Mouse (Mus musculus): ENCODE data around the gene Ubr2. TPM values are rescaled to one million over a fixed set of nuclear protein-coding genes. Genes with fewer than 3 reads are reported as not detected.

The Ubr2 gene
- polyA plus RNA-seq, 1 experiment from 2014 or later: 12.6 TPM

- ATAC-seq: no peak
- peaks cover 18% of the 10 kb centered on the region for H3K36me3 ChIP-seq (ENCODE audit: control insufficient read depth, insufficient read depth, low read length)
- no peak overlapping the region for H3K27ac ChIP-seq (ENCODE audit: low read depth, low read length)
- H3K9me3 ChIP-seq (ENCODE audit: control insufficient read depth, low read length): no peaks in the 10 kb centered on the region
- WGBS: 84% methylated on average over 10 of the region's 10 CpGs
- H3K9ac ChIP-seq (ENCODE audit: low read depth, low read length): no peak overlapping the region
- no peak overlapping the region for H3K4me2 ChIP-seq (ENCODE audit: low read length)
- H3K4me3 ChIP-seq (ENCODE audit: low read length): no peak overlapping the region
- H3K4me1 ChIP-seq (ENCODE audit: control insufficient read depth, insufficient read depth, low read depth, low read length): no peaks in the 10 kb centered on the region
- no peaks in the 10 kb centered on the region for H3K27me3 ChIP-seq (replicated peaks; ENCODE audit: control insufficient read depth, insufficient read depth, low read length)
Measured at GRCm38 (mm10) chr17:46994641-46995398, 15.5 kb downstream of the Ubr2 start.

DNA sequence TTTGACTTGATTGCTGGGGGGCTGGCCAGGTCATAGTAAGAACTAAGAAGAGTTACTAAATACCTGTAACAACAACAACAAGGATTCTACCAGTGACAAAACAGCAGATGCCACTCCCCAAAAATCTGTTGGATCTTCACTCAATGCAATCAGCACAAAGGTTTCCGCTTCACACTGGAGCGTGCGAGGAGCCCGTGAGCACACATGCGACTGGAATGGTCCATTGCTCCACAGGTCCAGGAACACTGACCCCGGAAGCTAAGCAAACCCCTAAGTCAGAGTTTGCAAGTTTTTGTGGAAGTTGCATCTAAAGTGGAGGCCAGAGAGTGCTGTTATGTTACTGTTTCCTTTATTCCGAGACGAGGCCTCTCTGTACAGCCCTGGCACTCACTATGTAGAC is 16.7 kb downstream of the Ubr2 start:
- Histone ChIP-seq H3K36me3 (ENCODE audit: control insufficient read depth, insufficient read depth, low read length) (peaks cover 15% of the 10 kb centered on the region), H3K9ac (ENCODE audit: low read depth, low read length) (no peak overlapping the region), H3K27ac (ENCODE audit: low read depth, low read length) (no peak overlapping the region), H3K9me3 (ENCODE audit: control insufficient read depth, low read length) (no peaks in the 10 kb centered on the region), H3K4me3 (ENCODE audit: low read length) (no peak overlapping the region), H3K4me1 (ENCODE audit: control insufficient read depth, insufficient read depth, low read depth, low read length) (no peaks in the 10 kb centered on the region), H3K27me3 (replicated peaks; ENCODE audit: control insufficient read depth, insufficient read depth, low read length) (no peaks in the 10 kb centered on the region), H3K4me2 (ENCODE audit: low read length) (no peak overlapping the region)
- 91% methylated on average over 8 of the region's 8 CpGs for WGBS
- no peak for ATAC-seq

GRCm38 (mm10) chr17:46987631-46988030 is 22.7 kb downstream of the Ubr2 start:
- H3K4me3 ChIP-seq (ENCODE audit: low read length): no peak overlapping the region
- H3K9me3 ChIP-seq (ENCODE audit: control insufficient read depth, low read length): no peaks in the 10 kb centered on the region
- no peak overlapping the region for H3K4me2 ChIP-seq (ENCODE audit: low read length)
- peaks cover 45% of the 10 kb centered on the region for H3K36me3 ChIP-seq (ENCODE audit: control insufficient read depth, insufficient read depth, low read length)
- no peaks in the 10 kb centered on the region for H3K27me3 ChIP-seq (replicated peaks; ENCODE audit: control insufficient read depth, insufficient read depth, low read length)
- no peaks in the 10 kb centered on the region for H3K4me1 ChIP-seq (ENCODE audit: control insufficient read depth, insufficient read depth, low read depth, low read length)
- no peak for ATAC-seq
- H3K9ac ChIP-seq (ENCODE audit: low read depth, low read length): no peak overlapping the region
- H3K27ac ChIP-seq (ENCODE audit: low read depth, low read length): no peak overlapping the region
- 68% methylated on average over 3 of the region's 3 CpGs for WGBS

GRCm38 (mm10) chr17:46980050-46980449 is 30.3 kb downstream of the Ubr2 start:
- no peak overlapping the region for H3K4me2 ChIP-seq (ENCODE audit: low read length)
- ATAC-seq: no peak
- no peaks in the 10 kb centered on the region for H3K9me3 ChIP-seq (ENCODE audit: control insufficient read depth, low read length)
- no peaks in the 10 kb centered on the region for H3K4me1 ChIP-seq (ENCODE audit: control insufficient read depth, insufficient read depth, low read depth, low read length)
- H3K36me3 ChIP-seq (ENCODE audit: control insufficient read depth, insufficient read depth, low read length): peaks cover 54% of the 10 kb centered on the region
- no peaks in the 10 kb centered on the region for H3K27me3 ChIP-seq (replicated peaks; ENCODE audit: control insufficient read depth, insufficient read depth, low read length)
- no peak overlapping the region for H3K9ac ChIP-seq (ENCODE audit: low read depth, low read length)
- no peak overlapping the region for H3K4me3 ChIP-seq (ENCODE audit: low read length)
- 96% methylated on average over 6 of the region's 6 CpGs for WGBS
- H3K27ac ChIP-seq (ENCODE audit: low read depth, low read length): no peak overlapping the region

- H3K4me1 ChIP-seq (ENCODE audit: control insufficient read depth, insufficient read depth, low read depth, low read length): no peaks in the 10 kb centered on the region
- H3K36me3 ChIP-seq (ENCODE audit: control insufficient read depth, insufficient read depth, low read length): peaks cover 51% of the 10 kb centered on the region
- WGBS: 66% methylated on average over 3 of the region's 3 CpGs
- no peak for ATAC-seq
- H3K9ac ChIP-seq (ENCODE audit: low read depth, low read length): no peak overlapping the region
- H3K9me3 ChIP-seq (ENCODE audit: control insufficient read depth, low read length): no peaks in the 10 kb centered on the region
- no peak overlapping the region for H3K4me2 ChIP-seq (ENCODE audit: low read length)
- no peaks in the 10 kb centered on the region for H3K27me3 ChIP-seq (replicated peaks; ENCODE audit: control insufficient read depth, insufficient read depth, low read length)
- no peak overlapping the region for H3K27ac ChIP-seq (ENCODE audit: low read depth, low read length)
- no peak overlapping the region for H3K4me3 ChIP-seq (ENCODE audit: low read length)
Measured at GRCm38 (mm10) chr17:46975183-46975582, 35.2 kb downstream of the Ubr2 start.

- ATAC-seq: no peak
Measured at GRCm38 (mm10) chr17:46972603-46973002, 37.8 kb downstream of the Ubr2 start.

DNA sequence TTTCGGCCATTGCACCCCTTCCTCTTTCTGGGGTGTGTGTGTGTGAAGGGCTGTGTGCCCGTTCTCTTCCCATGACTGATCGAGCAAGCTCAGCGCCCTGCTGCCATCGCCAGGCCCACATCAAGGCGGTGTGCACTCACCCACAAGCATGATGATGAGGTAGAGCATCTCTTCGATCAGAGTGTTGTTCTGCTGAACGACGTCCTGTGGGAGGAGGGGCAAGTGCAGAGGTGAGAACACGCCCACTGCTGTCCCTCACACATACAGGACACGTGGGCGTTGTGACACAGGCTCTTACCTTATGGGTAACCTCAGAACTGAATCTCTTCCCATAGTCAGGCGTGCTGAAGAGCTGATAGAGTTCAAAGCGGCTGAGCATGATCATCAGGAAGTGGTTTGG is 43.5 kb downstream of the Ubr2 start:
- Histone ChIP-seq H3K4me3 (ENCODE audit: low read length) (no peak overlapping the region), H3K4me1 (ENCODE audit: control insufficient read depth, insufficient read depth, low read depth, low read length) (no peaks in the 10 kb centered on the region), H3K36me3 (ENCODE audit: control insufficient read depth, insufficient read depth, low read length) (peaks cover 67% of the 10 kb centered on the region), H3K27ac (ENCODE audit: low read depth, low read length) (no peak overlapping the region), H3K9me3 (ENCODE audit: control insufficient read depth, low read length) (no peaks in the 10 kb centered on the region), H3K4me2 (ENCODE audit: low read length) (no peak overlapping the region), H3K9ac (ENCODE audit: low read depth, low read length) (no peak overlapping the region), H3K27me3 (replicated peaks; ENCODE audit: control insufficient read depth, insufficient read depth, low read length) (no peaks in the 10 kb centered on the region)
- WGBS: 93% methylated on average over 14 of the region's 14 CpGs
- ATAC-seq: no peak

More at GRCm38 (mm10) chr17:46972603-46973002, 37.8 kb downstream of the Ubr2 start:
- Histone ChIP-seq H3K9ac (ENCODE audit: low read depth, low read length) (no peak overlapping the region), H3K9me3 (ENCODE audit: control insufficient read depth, low read length) (no peaks in the 10 kb centered on the region), H3K27ac (ENCODE audit: low read depth, low read length) (no peak overlapping the region), H3K4me3 (ENCODE audit: low read length) (no peak overlapping the region), H3K27me3 (replicated peaks; ENCODE audit: control insufficient read depth, insufficient read depth, low read length) (no peaks in the 10 kb centered on the region), H3K4me1 (ENCODE audit: control insufficient read depth, insufficient read depth, low read depth, low read length) (no peaks in the 10 kb centered on the region), H3K36me3 (ENCODE audit: control insufficient read depth, insufficient read depth, low read length) (peaks cover 53% of the 10 kb centered on the region), H3K4me2 (ENCODE audit: low read length) (no peak overlapping the region)
- 96% methylated on average over 7 of the region's 7 CpGs for WGBS

GRCm38 (mm10) chr17:46963186-46963585 is 47.2 kb downstream of the Ubr2 start:
- Histone ChIP-seq H3K4me1 (ENCODE audit: control insufficient read depth, insufficient read depth, low read depth, low read length) (no peaks in the 10 kb centered on the region), H3K9me3 (ENCODE audit: control insufficient read depth, low read length) (no peaks in the 10 kb centered on the region), H3K27ac (ENCODE audit: low read depth, low read length) (no peak overlapping the region), H3K4me3 (ENCODE audit: low read length) (no peak overlapping the region), H3K27me3 (replicated peaks; ENCODE audit: control insufficient read depth, insufficient read depth, low read length) (no peaks in the 10 kb centered on the region), H3K4me2 (ENCODE audit: low read length) (no peak overlapping the region), H3K9ac (ENCODE audit: low read depth, low read length) (no peak overlapping the region), H3K36me3 (ENCODE audit: control insufficient read depth, insufficient read depth, low read length) (peaks cover 60% of the 10 kb centered on the region)
- WGBS: 92% methylated on average over 13 of the region's 13 CpGs
- ATAC-seq: no peak

DNA sequence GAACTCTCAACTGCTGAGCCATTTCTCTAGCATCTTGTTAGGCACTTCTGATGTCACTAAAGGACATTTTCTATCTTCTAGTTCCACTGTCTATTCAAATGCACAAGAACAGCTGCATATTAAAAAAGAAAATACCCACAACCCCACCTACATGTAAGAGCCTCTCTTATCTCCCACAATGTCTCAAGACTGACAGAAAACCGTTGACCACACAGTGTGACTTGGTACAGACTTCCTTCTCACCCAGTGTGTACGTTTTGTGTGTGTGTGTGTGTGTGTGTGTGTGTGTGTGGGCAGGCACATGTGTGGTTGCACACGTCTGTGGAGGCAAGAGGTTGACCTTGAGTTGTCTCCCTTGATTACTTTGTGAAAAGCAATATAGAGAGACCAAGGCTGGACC is 48.2 kb downstream of the Ubr2 start:
- Histone ChIP-seq H3K4me2 (ENCODE audit: low read length) (no peak overlapping the region), H3K36me3 (ENCODE audit: control insufficient read depth, insufficient read depth, low read length) (peaks cover 59% of the 10 kb centered on the region), H3K27ac (ENCODE audit: low read depth, low read length) (no peak overlapping the region), H3K9ac (ENCODE audit: low read depth, low read length) (no peak overlapping the region), H3K4me3 (ENCODE audit: low read length) (no peak overlapping the region), H3K27me3 (replicated peaks; ENCODE audit: control insufficient read depth, insufficient read depth, low read length) (no peaks in the 10 kb centered on the region), H3K4me1 (ENCODE audit: control insufficient read depth, insufficient read depth, low read depth, low read length) (no peaks in the 10 kb centered on the region), H3K9me3 (ENCODE audit: control insufficient read depth, low read length) (no peaks in the 10 kb centered on the region)
- WGBS: 85% methylated on average over 3 of the region's 3 CpGs
- ATAC-seq: no peak
